25 mouse cellular contexts compared by ENCODE assay signal in genomic region chr5:90834436-90834835, GRCm38 (mm10). TPM values are rescaled to one million over a fixed set of nuclear protein-coding genes. Genes with fewer than 3 reads are reported as not detected.
DNase-seq lines count a peak whose midpoint lies in the region; TF ChIP-seq lines count a peak whose summit lies in the region.
"Had no signal": no experiment of that assay in that cellular context is flagged by ENCODE, and none has a peak within 500 bp of the region (broad histone marks: within the 10 kb centered on the region; RNA-seq: fewer than 3 reads in every experiment).

No protein-coding gene starts in this region.

- no peak for TF ChIP-seq CTCF in embryonic fibroblast, embryonic 13.5 days (IDR thresholded peaks at IDR 0.05; ENCODE audit: borderline replicate concordance, insufficient read depth, low read length)

- no peak for TF ChIP-seq POLR2A in embryonic fibroblast, embryonic 13.5 days (IDR thresholded peaks at IDR 0.05; ENCODE audit: low read depth, low read length)

- no peak overlapping the region for H3K4me3 ChIP-seq in embryonic fibroblast, embryonic 13.5 days (ENCODE audit: insufficient read depth, low read length)
- H3K4me3 ChIP-seq: embryonic facial prominence, embryonic 12.5 days; erythroblast, embryonic 14.5 days; forebrain, embryonic 10.5 days; forebrain, embryonic 12.5 days had no signal

- peaks cover 12% of the 10 kb centered on the region for H3K4me1 ChIP-seq in embryonic fibroblast, embryonic 13.5 days (ENCODE audit: control insufficient read depth, insufficient read depth, low read length)
- H3K4me1 ChIP-seq: forebrain, embryonic 10.5 days; forebrain, embryonic 12.5 days had no signal

- peak overlapping the region; percentile 45; the same call in 1 of the 2 replicates for H3K27ac ChIP-seq in embryonic fibroblast, embryonic 13.5 days (ENCODE audit: insufficient read depth, low read length)
- H3K27ac ChIP-seq: embryonic facial prominence, embryonic 12.5 days; forebrain, embryonic 10.5 days; forebrain, embryonic 12.5 days had no signal

- DNase-seq in 3T3-L1 (ENCODE audit: low read depth, low spot score), result peak; percentile 73
- peak; percentile 65 for DNase-seq in NIH3T3 (ENCODE audit: low read depth)
- DNase-seq in frontal cortex, postnatal 10 days (ENCODE audit: low spot score in 2 of 2), result no peak
- no peak for DNase-seq in liver
- DNase-seq in thymus, adult 18-20 months, result no peak
- DNase-seq: adrenal gland, adult 8-10 months; adrenal gland, postnatal 14 days; adrenal gland, postnatal 36 days; B cell, adult 2 months; cerebellum, adult 11-12 months; cerebellum, adult 2 months; cerebellum, adult 9-10 months; cerebellum, postnatal 10 days; cerebellum, postnatal 25 days had no signal

RNA-seq across cellular contexts. Expression of gene Cxcl15, which starts 40.1 kb away (rescaled TPM):
- polyA plus RNA-seq in embryonic fibroblast, embryonic 13.5 days (2011; ENCODE audit: insufficient read length, low read depth, missing spikeins), result 0.85 and 3.5 TPM in 2 replicates
- polyA plus RNA-seq: CD4-positive, CD25-positive, alpha-beta regulatory T cell, adult 4 months; cerebellum, adult 2 months; cortical plate, adult 2 months; erythroblast, embryonic 14.5 days; forebrain, embryonic 10.5 days; forebrain, embryonic 12.5 days; forebrain, embryonic 14.5 days; forebrain, embryonic 16.5 days; frontal cortex, adult 2 months; G1E had no signal

RNA-seq across cellular contexts. Expression of gene Cxcl3, which starts 48.5 kb away (rescaled TPM):
- 2.5 and 2.8 TPM in 2 replicates for polyA plus RNA-seq in embryonic fibroblast, embryonic 13.5 days (2011; ENCODE audit: insufficient read length, low read depth, missing spikeins)
- polyA plus RNA-seq: cerebellum, adult 2 months; cortical plate, adult 2 months; forebrain, embryonic 10.5 days; forebrain, embryonic 12.5 days; forebrain, embryonic 14.5 days; frontal cortex, adult 2 months had no signal

RNA-seq across cellular contexts. Expression of gene Cxcl1, which starts 56.6 kb away (rescaled TPM):
- 22.0 and 40.1 TPM in 2 replicates for polyA plus RNA-seq in embryonic fibroblast, embryonic 13.5 days (2011; ENCODE audit: insufficient read length, low read depth, missing spikeins)
- polyA plus RNA-seq: CD4-positive, CD25-positive, alpha-beta regulatory T cell, adult 4 months; erythroblast, embryonic 14.5 days; forebrain, embryonic 10.5 days; forebrain, embryonic 12.5 days; forebrain, embryonic 16.5 days; G1E had no signal

Comparison
In these comparisons a context has a peak if more than half of its experiments do, and no peak if none do; other contexts are left out.
1. DNase-seq: peak in 3T3-L1 (single experiment) and NIH3T3 (single experiment); none in frontal cortex, postnatal 10 days (0 of 2), liver (single experiment) and thymus, adult 18-20 months (0 of 2).